Mouse (Mus musculus): ENCODE data around the gene Wdr26.

DNA sequence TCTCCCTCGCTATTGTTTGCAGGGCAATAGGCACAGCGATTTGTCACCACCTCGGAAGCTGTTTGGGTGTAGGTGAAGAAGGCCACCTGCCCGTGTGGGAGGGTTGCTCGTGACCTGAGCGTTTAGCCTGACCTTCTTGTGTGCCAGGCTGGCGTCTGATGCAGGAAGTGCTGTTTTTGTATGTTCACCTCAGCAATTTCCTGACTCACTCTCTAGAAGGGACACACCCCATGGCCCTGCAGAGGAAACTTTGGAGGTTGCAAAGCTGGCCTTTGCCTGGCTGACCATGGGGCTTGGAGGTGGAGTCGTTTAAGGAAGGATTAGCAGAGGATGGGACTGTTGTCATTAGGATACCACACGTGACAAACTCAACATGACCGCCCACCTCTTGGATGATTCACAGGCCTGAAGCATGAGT is 18.9 kb upstream of the Wdr26 start:
- no peak for TF ChIP-seq CTCF (IDR thresholded peaks at IDR 0.05; ENCODE audit: borderline replicate concordance, insufficient read depth, low read depth, low read length)
- no peak for TF ChIP-seq POLR2A (IDR thresholded peaks at IDR 0.05; ENCODE audit: borderline replicate concordance, insufficient read depth, low read length)
